Mouse (Mus musculus): ENCODE measurements around the gene Vgll4. TPM values are rescaled to one million over a fixed set of nuclear protein-coding genes. Genes with fewer than 3 reads are reported as not detected.

Vgll4 gene
- polyA plus RNA-seq, 1 experiment from 2014 or later = 37.9 TPM

DNA sequence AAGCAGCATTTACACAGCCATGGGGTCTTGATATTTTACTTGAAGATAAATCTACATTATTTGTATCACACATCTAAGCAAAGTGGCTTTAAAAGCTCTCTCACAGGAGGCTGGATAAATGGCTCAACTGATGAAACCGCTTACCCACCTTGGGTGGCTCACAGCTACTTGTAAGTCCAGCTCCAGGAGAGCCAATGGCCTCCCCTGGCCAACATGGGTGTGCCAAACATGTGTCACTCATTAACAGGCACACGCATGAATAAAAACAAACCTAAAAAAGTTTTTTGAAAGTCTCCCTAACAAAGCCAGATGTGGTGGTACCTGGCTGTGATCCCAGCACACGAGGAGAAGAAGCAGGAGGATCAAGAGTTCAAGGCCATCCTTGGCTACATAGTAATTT is 34.4 kb downstream of the Vgll4 start:
- Histone ChIP-seq H3K27ac (no peak overlapping the region), H3K4me2 (replicated peaks) (no peak overlapping the region), H3K27me3 (ENCODE audit: control insufficient read depth, insufficient read depth, low read length) (no peaks in the 10 kb centered on the region), H3K9ac (no peak overlapping the region), H3K4me3 (replicated peaks; ENCODE audit: low read length) (no peak overlapping the region), H3K9me3 (ENCODE audit: control insufficient read depth, low read length) (no peaks in the 10 kb centered on the region), H3K4me1 (replicated peaks; ENCODE audit: control insufficient read depth, insufficient read depth, low read length) (0 out of 2 replicates have a peak, but pooled peaks cover 7% of the 10 kb centered on the region), H3K36me3 (replicated peaks; ENCODE audit: control insufficient read depth, insufficient read depth) (no peaks in the 10 kb centered on the region)
- no peak for DNase-seq (ENCODE audit: low spot score)
- WGBS = 85% methylated on average over 3 of the region's 3 CpGs
- ATAC-seq (ENCODE audit: low FRiP score) = no peak

DNA sequence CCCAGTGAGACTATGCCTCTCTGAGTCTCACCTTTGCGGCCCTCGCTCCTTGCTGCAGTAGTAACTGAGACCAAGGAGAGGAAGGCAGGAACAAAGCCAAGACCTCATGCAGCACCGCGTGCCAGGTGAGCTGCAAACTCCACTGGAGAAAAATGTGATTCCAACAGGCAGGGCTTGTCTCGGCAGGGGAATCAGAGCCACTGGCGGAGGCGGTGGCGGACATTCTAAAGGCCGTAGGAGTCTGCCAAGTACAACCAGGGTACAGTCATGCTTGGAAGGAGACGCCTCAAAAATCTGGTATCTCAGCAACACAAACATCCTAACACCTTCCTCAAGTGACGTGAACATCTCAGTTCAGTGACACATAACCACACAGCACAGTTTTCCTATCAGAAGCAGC is 35.7 kb downstream of the Vgll4 start:
- Histone ChIP-seq H3K4me1 (replicated peaks; ENCODE audit: control insufficient read depth, insufficient read depth, low read length) (0 out of 2 replicates have a peak, but pooled peaks cover 7% of the 10 kb centered on the region), H3K27ac (no peak overlapping the region), H3K27me3 (ENCODE audit: control insufficient read depth, insufficient read depth, low read length) (no peaks in the 10 kb centered on the region), H3K4me2 (replicated peaks) (no peak overlapping the region), H3K9me3 (ENCODE audit: control insufficient read depth, low read length) (no peaks in the 10 kb centered on the region), H3K36me3 (replicated peaks; ENCODE audit: control insufficient read depth, insufficient read depth) (no peaks in the 10 kb centered on the region), H3K9ac (no peak overlapping the region), H3K4me3 (replicated peaks; ENCODE audit: low read length) (no peak overlapping the region)
- ATAC-seq (ENCODE audit: low FRiP score) (no peak), DNase-seq (ENCODE audit: low spot score) (no peak)
- 81% methylated on average over 11 of the region's 11 CpGs for WGBS

DNA sequence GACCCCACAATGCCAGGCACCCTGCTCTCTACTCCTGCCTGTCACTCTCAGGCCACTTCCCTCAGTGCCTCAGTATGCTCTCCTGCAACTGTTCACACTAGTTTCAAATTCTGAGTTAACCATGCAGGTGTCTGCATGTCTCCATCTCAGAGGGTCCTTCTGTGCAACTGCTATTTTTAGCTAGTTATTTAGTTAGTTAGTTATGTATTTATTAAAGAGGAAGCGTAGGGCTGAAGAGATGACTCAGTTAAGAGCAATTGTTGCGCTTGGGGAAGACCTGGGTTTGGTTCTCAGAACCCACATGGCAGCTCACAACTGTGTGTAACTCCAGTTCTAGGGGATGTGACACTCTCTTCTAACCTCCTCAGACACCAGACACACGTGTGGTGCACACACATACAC is 36.8 kb downstream of the Vgll4 start:
- H3K9me3 ChIP-seq (ENCODE audit: control insufficient read depth, low read length) = no peaks in the 10 kb centered on the region
- H3K4me3 ChIP-seq (replicated peaks; ENCODE audit: low read length) = no peak overlapping the region
- 91% methylated on average over 3 of the region's 3 CpGs for WGBS
- no peak for ATAC-seq (ENCODE audit: low FRiP score)
- no peak for DNase-seq (ENCODE audit: low spot score)
- H3K4me2 ChIP-seq (replicated peaks) = no peak overlapping the region
- no peak overlapping the region for H3K27ac ChIP-seq
- 0 out of 2 replicates have a peak, but pooled peaks cover 7% of the 10 kb centered on the region for H3K4me1 ChIP-seq (replicated peaks; ENCODE audit: control insufficient read depth, insufficient read depth, low read length)
- H3K36me3 ChIP-seq (replicated peaks; ENCODE audit: control insufficient read depth, insufficient read depth) = no peaks in the 10 kb centered on the region
- no peak overlapping the region for H3K9ac ChIP-seq
- no peaks in the 10 kb centered on the region for H3K27me3 ChIP-seq (ENCODE audit: control insufficient read depth, insufficient read depth, low read length)

DNA sequence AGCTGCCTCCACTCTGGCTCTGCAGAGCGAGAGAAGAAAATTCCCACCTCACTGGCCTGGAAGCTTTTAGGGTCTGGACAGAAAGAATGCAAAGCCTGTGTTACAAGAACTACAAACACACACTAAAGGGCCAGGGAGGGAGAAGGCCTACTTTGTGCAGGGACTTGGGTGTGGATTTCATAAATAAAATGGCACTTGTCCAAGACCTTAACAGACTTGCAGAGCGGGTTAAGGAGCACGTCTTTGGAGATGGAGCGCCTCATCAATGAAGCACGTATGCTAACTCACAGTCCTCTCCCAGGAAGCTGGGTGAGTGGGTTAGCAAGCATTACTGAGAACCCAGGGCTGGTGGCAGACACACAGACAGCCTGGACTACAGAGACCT is 37.7 kb downstream of the Vgll4 start:
- 0 out of 2 replicates have a peak, but pooled peaks cover 7% of the 10 kb centered on the region for H3K4me1 ChIP-seq (replicated peaks; ENCODE audit: control insufficient read depth, insufficient read depth, low read length)
- WGBS = 84% methylated on average over 5 of the region's 5 CpGs
- ATAC-seq (ENCODE audit: low FRiP score) (no peak), DNase-seq (ENCODE audit: low spot score) (no peak)
- no peaks in the 10 kb centered on the region for H3K9me3 ChIP-seq (ENCODE audit: control insufficient read depth, low read length)
- no peaks in the 10 kb centered on the region for H3K36me3 ChIP-seq (replicated peaks; ENCODE audit: control insufficient read depth, insufficient read depth)
- no peak overlapping the region for H3K27ac ChIP-seq
- no peak overlapping the region for H3K4me2 ChIP-seq (replicated peaks)
- no peak overlapping the region for H3K9ac ChIP-seq
- H3K4me3 ChIP-seq (replicated peaks; ENCODE audit: low read length) = no peak overlapping the region
- no peaks in the 10 kb centered on the region for H3K27me3 ChIP-seq (ENCODE audit: control insufficient read depth, insufficient read depth, low read length)

DNA sequence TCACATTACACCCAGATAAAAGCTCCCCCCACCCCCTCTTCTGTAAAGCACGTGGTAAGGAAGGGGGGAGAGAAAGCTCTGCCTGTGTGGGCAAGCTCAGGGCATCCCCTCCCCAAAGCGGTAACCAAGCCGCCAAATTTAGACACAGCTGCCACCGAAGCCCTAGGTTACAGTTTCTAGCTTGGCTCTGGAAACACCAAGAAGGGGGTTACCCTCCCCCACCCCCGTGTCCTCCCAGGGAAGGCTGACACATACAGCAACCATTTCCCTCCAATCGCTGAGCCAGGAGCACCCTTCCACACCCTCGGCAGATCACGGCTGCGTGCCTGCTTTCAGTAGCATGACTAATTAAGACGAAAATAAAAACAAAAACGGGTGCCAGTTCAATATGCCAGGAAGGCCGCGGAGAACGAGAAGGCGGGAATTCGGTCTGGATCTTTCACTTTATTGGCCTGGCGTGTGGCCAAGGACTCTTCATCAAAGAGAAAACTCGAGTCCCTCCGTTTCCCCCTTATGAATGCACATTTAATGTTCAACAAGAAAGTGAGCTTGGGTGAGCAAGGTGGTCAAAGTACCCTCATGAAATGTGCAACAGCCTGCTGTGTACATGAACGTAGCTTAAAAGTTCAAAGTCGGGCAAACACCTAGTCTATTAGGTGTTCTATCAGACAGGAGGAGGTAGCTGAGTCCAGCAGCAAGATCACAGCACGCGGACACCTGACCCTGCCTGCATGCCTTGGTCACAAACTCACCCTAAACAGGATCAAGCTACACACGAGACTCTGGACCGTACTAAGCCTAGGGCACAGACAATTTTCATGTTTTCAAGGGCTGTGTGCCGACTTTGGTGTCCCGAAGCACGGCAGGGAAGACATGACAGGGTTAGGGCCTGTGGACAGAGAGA is 38.3 kb downstream of the Vgll4 start:
- no peak overlapping the region for H3K4me3 ChIP-seq (replicated peaks; ENCODE audit: low read length)
- H3K27ac ChIP-seq = no peak overlapping the region
- no peaks in the 10 kb centered on the region for H3K27me3 ChIP-seq (ENCODE audit: control insufficient read depth, insufficient read depth, low read length)
- H3K9me3 ChIP-seq (ENCODE audit: control insufficient read depth, low read length) = 0 out of 2 replicates have a peak, but pooled peaks cover 3% of the 10 kb centered on the region
- peak overlapping the region; percentile 8 for H3K4me2 ChIP-seq (replicated peaks)
- DNase-seq (ENCODE audit: low spot score) (no peak), ATAC-seq (ENCODE audit: low FRiP score) (peak; percentile 51; the same call in 1 of the 2 replicates)
- no peaks in the 10 kb centered on the region for H3K36me3 ChIP-seq (replicated peaks; ENCODE audit: control insufficient read depth, insufficient read depth)
- 48% methylated on average over 28 of the region's 28 CpGs for WGBS
- H3K9ac ChIP-seq = no peak overlapping the region
- 0 out of 2 replicates have a peak, but pooled peaks cover 7% of the 10 kb centered on the region for H3K4me1 ChIP-seq (replicated peaks; ENCODE audit: control insufficient read depth, insufficient read depth, low read length)

DNA sequence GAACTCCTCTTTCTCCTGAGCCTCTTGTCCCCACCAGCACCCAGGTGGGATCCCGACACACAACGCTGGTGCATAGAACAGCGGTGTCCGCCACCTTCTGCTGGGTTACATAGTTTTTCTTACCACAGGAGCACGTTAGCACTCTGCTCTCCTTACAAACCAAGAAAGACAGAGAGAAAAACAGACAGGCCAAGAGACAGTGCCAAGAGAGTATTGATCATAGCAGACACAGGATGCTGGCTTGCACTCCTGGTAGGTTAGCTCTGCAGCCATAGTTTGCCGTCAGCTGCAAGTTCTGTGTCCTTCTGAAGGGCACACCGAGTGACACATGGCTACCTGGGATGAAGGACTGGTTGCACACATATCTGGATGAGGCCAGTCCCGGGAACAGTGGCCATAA is 39.1 kb downstream of the Vgll4 start:
- Histone ChIP-seq H3K27ac (no peak overlapping the region), H3K4me3 (replicated peaks; ENCODE audit: low read length) (no peak overlapping the region), H3K4me1 (replicated peaks; ENCODE audit: control insufficient read depth, insufficient read depth, low read length) (0 out of 2 replicates have a peak, but pooled peaks cover 7% of the 10 kb centered on the region), H3K4me2 (replicated peaks) (no peak overlapping the region), H3K9ac (no peak overlapping the region), H3K27me3 (ENCODE audit: control insufficient read depth, insufficient read depth, low read length) (no peaks in the 10 kb centered on the region), H3K36me3 (replicated peaks; ENCODE audit: control insufficient read depth, insufficient read depth) (no peaks in the 10 kb centered on the region), H3K9me3 (ENCODE audit: control insufficient read depth, low read length) (0 out of 2 replicates have a peak, but pooled peaks cover 3% of the 10 kb centered on the region)
- 85% methylated on average over 8 of the region's 8 CpGs for WGBS
- ATAC-seq (ENCODE audit: low FRiP score) (no peak), DNase-seq (ENCODE audit: low spot score) (no peak)

DNA sequence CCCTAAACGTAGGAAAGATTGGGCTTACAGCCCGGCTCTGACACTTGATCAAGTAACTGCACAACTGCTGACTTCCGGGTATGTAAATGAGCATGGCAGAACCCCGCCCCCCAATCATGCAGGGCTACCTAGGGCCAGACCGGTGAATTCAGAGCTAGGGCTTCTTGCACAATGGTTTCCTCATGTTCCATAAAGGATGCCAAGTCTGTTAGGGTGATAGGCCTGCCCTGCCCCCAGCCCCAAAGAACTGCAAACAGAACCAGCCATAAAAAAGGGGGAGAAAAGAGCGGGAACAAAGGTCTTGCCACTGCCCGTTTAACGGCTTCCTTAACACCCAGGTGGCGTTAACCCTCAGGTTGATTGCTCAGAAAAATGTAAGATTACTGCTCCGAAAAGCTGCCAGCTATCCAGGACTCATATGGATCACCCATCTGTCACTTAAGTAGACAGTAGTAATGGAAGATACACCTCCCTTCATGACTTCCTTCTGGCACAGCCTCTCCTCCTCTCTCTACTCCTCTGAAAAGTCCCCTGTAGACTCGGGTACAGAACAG is 39.7 kb downstream of the Vgll4 start:
- Histone ChIP-seq H3K4me3 (replicated peaks; ENCODE audit: low read length) (no peak overlapping the region), H3K9ac (no peak overlapping the region), H3K4me1 (replicated peaks; ENCODE audit: control insufficient read depth, insufficient read depth, low read length) (0 out of 2 replicates have a peak, but pooled peaks cover 7% of the 10 kb centered on the region), H3K27me3 (ENCODE audit: control insufficient read depth, insufficient read depth, low read length) (no peaks in the 10 kb centered on the region), H3K27ac (no peak overlapping the region), H3K9me3 (ENCODE audit: control insufficient read depth, low read length) (0 out of 2 replicates have a peak, but pooled peaks cover 3% of the 10 kb centered on the region), H3K4me2 (replicated peaks) (no peak overlapping the region), H3K36me3 (replicated peaks; ENCODE audit: control insufficient read depth, insufficient read depth) (no peaks in the 10 kb centered on the region)
- WGBS = 64% methylated on average over 11 of the region's 11 CpGs
- no peak for DNase-seq (ENCODE audit: low spot score)
- no peak for ATAC-seq (ENCODE audit: low FRiP score)

DNA sequence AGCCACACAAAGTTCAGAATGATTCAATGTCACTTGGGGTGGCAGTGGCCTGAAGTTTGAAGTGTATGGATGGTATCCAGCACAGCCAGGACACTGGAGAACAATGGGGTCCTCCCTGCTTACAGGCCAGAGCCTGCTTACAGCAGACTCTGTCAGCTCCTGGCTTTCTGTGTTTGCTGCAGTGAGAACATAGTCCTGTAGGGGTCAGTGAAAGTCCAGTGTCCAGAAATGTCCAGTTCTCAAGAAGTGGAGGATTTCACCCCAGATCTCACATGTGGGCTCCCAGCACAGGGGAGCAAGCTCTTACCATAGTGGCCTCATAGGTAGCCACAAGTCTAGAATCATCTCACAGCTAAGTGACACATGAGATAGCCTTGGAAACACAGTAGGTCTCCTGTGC is 40.4 kb downstream of the Vgll4 start:
- H3K27ac ChIP-seq = no peak overlapping the region
- H3K9ac ChIP-seq = no peak overlapping the region
- DNase-seq (ENCODE audit: low spot score) (peak; percentile 72), ATAC-seq (ENCODE audit: low FRiP score) (peak; percentile 28; the same call in 1 of the 2 replicates)
- H3K27me3 ChIP-seq (ENCODE audit: control insufficient read depth, insufficient read depth, low read length) = no peaks in the 10 kb centered on the region
- H3K9me3 ChIP-seq (ENCODE audit: control insufficient read depth, low read length) = 0 out of 2 replicates have a peak, but pooled peaks cover 3% of the 10 kb centered on the region
- H3K4me1 ChIP-seq (replicated peaks; ENCODE audit: control insufficient read depth, insufficient read depth, low read length) = 0 out of 2 replicates have a peak, but pooled peaks cover 7% of the 10 kb centered on the region
- no peak overlapping the region for H3K4me2 ChIP-seq (replicated peaks)
- no peaks in the 10 kb centered on the region for H3K36me3 ChIP-seq (replicated peaks; ENCODE audit: control insufficient read depth, insufficient read depth)
- H3K4me3 ChIP-seq (replicated peaks; ENCODE audit: low read length) = no peak overlapping the region

DNA sequence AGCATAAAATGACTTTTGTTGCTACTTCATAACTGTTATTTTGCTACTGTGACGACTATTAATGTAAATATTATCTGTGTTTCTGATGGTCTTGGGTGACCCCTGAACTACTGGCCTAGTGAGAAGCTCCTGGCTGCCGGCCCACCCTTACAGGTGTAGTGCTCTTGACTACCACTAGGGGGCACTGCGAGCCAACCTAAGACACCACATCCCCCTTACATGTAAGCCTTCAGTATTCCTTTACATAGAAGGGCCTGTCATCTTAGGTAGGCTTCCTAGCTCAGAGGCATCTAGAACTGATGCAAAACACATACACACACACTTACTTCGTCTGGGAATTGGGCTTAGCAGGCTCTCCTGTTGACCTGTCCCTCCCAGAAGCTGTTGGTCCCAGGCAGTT is 41.3 kb downstream of the Vgll4 start:
- H3K4me1 ChIP-seq (replicated peaks; ENCODE audit: control insufficient read depth, insufficient read depth, low read length) = 0 out of 2 replicates have a peak, but pooled peaks cover 7% of the 10 kb centered on the region
- peak; percentile 82 for DNase-seq (ENCODE audit: low spot score)
- 0 out of 2 replicates have a peak, but pooled peaks cover 3% of the 10 kb centered on the region for H3K9me3 ChIP-seq (ENCODE audit: control insufficient read depth, low read length)
- no peak overlapping the region for H3K27ac ChIP-seq
- H3K4me3 ChIP-seq (replicated peaks; ENCODE audit: low read length) = no peak overlapping the region
- ATAC-seq (ENCODE audit: low FRiP score) = peak; percentile 56; the same call in 1 of the 2 replicates
- no peak overlapping the region for H3K9ac ChIP-seq
- H3K36me3 ChIP-seq (replicated peaks; ENCODE audit: control insufficient read depth, insufficient read depth) = no peaks in the 10 kb centered on the region
- H3K4me2 ChIP-seq (replicated peaks) = no peak overlapping the region
- no peaks in the 10 kb centered on the region for H3K27me3 ChIP-seq (ENCODE audit: control insufficient read depth, insufficient read depth, low read length)
- 3% methylated on average over 4 of the region's 4 CpGs for WGBS

Data from hindbrain, embryonic 14.5 days (tissue).